Mouse (Mus musculus): ENCODE measurements around the gene Tk2.

GRCm38 (mm10) chr8:104199802-104200201, 48.6 kb downstream of the Tk2 start:
- TF ChIP-seq CTCF (IDR thresholded peaks at IDR 0.05; ENCODE audit: low read depth, low read length) (no peak), POLR2A (IDR thresholded peaks at IDR 0.05; ENCODE audit: extremely low read depth, insufficient read depth, low read length) (no peak)
